Mouse (Mus musculus): ENCODE data around the gene Porcn. TPM values are rescaled to one million over a fixed set of nuclear protein-coding genes. Genes with fewer than 3 reads are reported as not detected.

Gene Porcn
- total RNA-seq (2023; ENCODE audit: inconsistent age): not detected in 4 replicates

DNA sequence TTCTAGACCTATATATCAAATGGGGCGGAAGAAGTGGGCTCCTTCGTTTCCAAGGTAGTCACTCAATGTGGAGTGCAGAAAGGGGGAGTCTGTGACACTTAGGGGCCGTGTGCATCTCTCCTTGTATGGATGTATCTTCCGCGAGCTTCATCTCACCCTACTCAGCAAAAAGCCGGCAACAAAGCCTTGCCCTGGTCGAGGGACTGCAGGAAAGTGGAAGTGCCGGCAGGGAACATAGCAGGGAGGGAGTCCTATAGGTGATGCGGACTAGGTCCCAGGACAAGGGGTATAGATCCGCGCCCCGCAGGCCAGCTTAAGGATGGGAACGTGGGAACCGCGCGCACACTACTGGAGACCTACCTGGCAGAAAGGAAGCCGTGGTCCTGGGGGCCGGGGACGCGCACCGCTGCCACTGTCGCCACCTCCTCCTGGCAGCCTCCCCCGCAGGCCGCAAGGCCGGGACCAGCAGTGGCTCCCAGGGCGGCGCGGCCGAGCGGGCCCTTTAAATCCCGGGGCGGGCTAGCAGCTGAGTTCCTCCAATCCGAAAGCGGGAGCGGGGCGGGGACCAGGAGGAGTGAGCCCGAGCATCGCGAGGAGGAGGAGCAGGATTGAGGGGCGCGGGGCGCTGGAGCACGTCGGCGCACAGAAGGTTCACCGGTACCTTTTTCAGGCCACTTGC lies at the start of gene Porcn:
Porcn (minus strand) TSS at position 511 of the 679 bp plus-strand sequence.

GRCm38 (mm10) chrX:8252334-8253285 lies 46.3 kb upstream of the Porcn start, which contains the start of gene Ftsj1:
TSS of gene Ftsj1 (minus strand) at chrX:8252406.

DNA sequence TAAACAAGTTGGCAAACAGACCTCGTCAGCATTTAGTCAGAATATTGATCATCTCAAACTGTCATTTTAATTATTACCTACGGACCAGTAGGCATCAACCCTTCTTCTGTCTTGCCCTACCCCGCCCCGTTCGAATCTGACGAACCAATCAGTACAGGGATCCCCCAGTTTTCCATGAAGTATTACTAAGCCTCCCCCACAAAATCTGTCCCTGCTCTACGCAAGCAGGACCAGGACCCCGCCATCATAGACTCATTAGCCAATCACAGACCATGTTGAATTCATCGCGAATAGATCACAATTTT lies 13.0 kb downstream of the Porcn start, which contains the start of gene Ebp:
Ebp (minus strand) TSS at position 94 of the 305 bp plus-strand sequence.

GRCm38 (mm10) chrX:8175504-8176385 lies 30.6 kb downstream of the Porcn start, which contains the start of gene Tbc1d25:
TSS of gene Tbc1d25 (minus strand) at chrX:8176181.

GRCm38 (mm10) chrX:8145153-8145991 lies 61.0 kb downstream of the Porcn start, which contains the start of gene Rbm3:
TSS of gene Rbm3 (minus strand) at chrX:8145880.

Other genes with a start within 250 kb of the Porcn start
- gene Gata1, start 228.5 kb downstream of the Porcn start, total RNA-seq (2023; ENCODE audit: inconsistent age): 0.26 to 0.99 TPM in 2 of 4 replicates, not detected in the others
- not detected in 4 replicates for gene Glod5, start 188.0 kb downstream of the Porcn start, total RNA-seq (2023; ENCODE audit: inconsistent age)
- 26.1 to 33.5 TPM (median 29.6 TPM) in 4 replicates for gene Suv39h1, start 131.8 kb downstream of the Porcn start, total RNA-seq (2023; ENCODE audit: inconsistent age)
- gene Was, start 116.0 kb downstream of the Porcn start, total RNA-seq (2023; ENCODE audit: inconsistent age): 131 to 137 TPM (median 136 TPM) in 4 replicates
- 32.3 to 39.6 TPM (median 36.3 TPM) in 4 replicates for gene Wdr13, start 73.6 kb downstream of the Porcn start, total RNA-seq (2023; ENCODE audit: inconsistent age)
- gene Rbm3, start 60.6 kb downstream of the Porcn start, total RNA-seq (2023; ENCODE audit: inconsistent age): 461 to 615 TPM (median 557 TPM) in 4 replicates
- gene Tbc1d25, start 30.3 kb downstream of the Porcn start, total RNA-seq (2023; ENCODE audit: inconsistent age): 22.8 to 25.2 TPM (median 23.9 TPM) in 4 replicates
- gene Ebp, start 13.0 kb downstream of the Porcn start, total RNA-seq (2023; ENCODE audit: inconsistent age): 33.9 to 47.7 TPM (median 38.6 TPM) in 4 replicates
- 13.7 to 16.0 TPM (median 14.8 TPM) in 4 replicates for gene Ftsj1, start 45.9 kb upstream of the Porcn start, total RNA-seq (2023; ENCODE audit: inconsistent age)
- gene Slc38a5, start 64.6 kb upstream of the Porcn start, total RNA-seq (2023; ENCODE audit: inconsistent age): not detected in 4 replicates
- gene Ssxb10, start 120.9 kb upstream of the Porcn start, total RNA-seq (2023; ENCODE audit: inconsistent age): not detected in 4 replicates
- not detected in 4 replicates for gene Ssxb9, start 160.5 kb upstream of the Porcn start, total RNA-seq (2023; ENCODE audit: inconsistent age)
- gene Ssxb1, start 206.8 kb upstream of the Porcn start, total RNA-seq (2023; ENCODE audit: inconsistent age): not detected in 4 replicates

Data from B cell, adult (primary cell).